Mouse (Mus musculus) liver, embryonic 14.5 days (tissue): ENCODE results near the gene Iqsec3.

Experiments used
- CTCF ChIP-seq: IDR thresholded peaks from 2 replicates; pipeline ENCODE4 v1.5.1; 2016; ENCODE audit warnings: antibody characterized with exemption, low read depth, control low read depth
- EP300 ChIP-seq: IDR thresholded peaks from 2 replicates; pipeline ENCODE4 v1.6.1; 2016; ENCODE audit warnings: antibody characterized with exemption, low read depth

GRCm38 (mm10) chr6:121371197-121371980 lies 102.1 kb downstream of the Iqsec3 start:
- TF ChIP-seq CTCF: no peak
- no peak for TF ChIP-seq EP300
